Mouse (Mus musculus) gastrocnemius, postnatal 25 days (tissue): ENCODE data around the gene Prrc2c. TPM values are rescaled to one million over a fixed set of nuclear protein-coding genes. Genes with fewer than 3 reads are reported as not detected.

Source experiments
- microRNA-seq, 2 experiments: library from miRNA; unstranded; fragments of <30 nt; microRNA quantifications; one replicate each; pipeline ENCODE4 v1.2.0; 2021; ENCODE audit warnings: borderline replicate concordance in 2 of 2
- total RNA-seq, 2 experiments: library from RNA; stranded (reverse); gene quantifications; 1 replicate in 1 of 2; 2 replicates in 1 of 2; pipeline ENCODE4 v1.2.3; 2021

Gene Prrc2c
- total RNA-seq, 2 experiments from 2014 or later: 48.9 to 52.8 TPM

Small RNA genes within 50 kb of the gene (microRNA-seq; reads per million reads assigned to microRNA genes)
- 0 reads per million in 2 experiments for gene Gm27616

Other genes with a start within 250 kb of the Prrc2c start
- 1 to 10 TPM; 5.5 to 6.5 TPM for gene Mettl13, start 192.0 kb downstream of the Prrc2c start, total RNA-seq
- gene Vamp4, start 170.0 kb downstream of the Prrc2c start, total RNA-seq: 10 to 100 TPM; 15.7 to 16.9 TPM
- 10 to 100 TPM in 1 of 2 experiments, 1 to 10 TPM in 1; 9.1 to 20.5 TPM for gene Myoc, start 101.4 kb downstream of the Prrc2c start, total RNA-seq
- gene Myocos, start 82.3 kb downstream of the Prrc2c start, total RNA-seq: not detected
- gene Fmo4, start 73.4 kb upstream of the Prrc2c start, total RNA-seq: under 1 TPM in 1 of 2 experiments, not detected in 1; 0.29 TPM
- 10 to 100 TPM; 10.4 to 20.2 TPM for gene Fmo1, start 126.1 kb upstream of the Prrc2c start, total RNA-seq
- 10 to 100 TPM in 1 of 2 experiments, 1 to 10 TPM in 1; 9.1 to 14.6 TPM for gene Fmo2, start 158.2 kb upstream of the Prrc2c start, total RNA-seq
- not detected for gene Fmo6, start 197.0 kb upstream of the Prrc2c start, total RNA-seq
- gene Fmo3, start 244.0 kb upstream of the Prrc2c start, total RNA-seq: not detected